Mouse (Mus musculus): Measurements from ENCODE around the gene March10.

The March10 gene

GRCm38 (mm10) chr11:105352152-105352551, 104.4 kb downstream of the March10 start:
- peak in 1 of 2 experiments; percentile 19 for DNase-seq

GRCm38 (mm10) chr11:105350643-105351042, 105.9 kb downstream of the March10 start:
- peak; percentile 35 to 46 for DNase-seq

GRCm38 (mm10) chr11:105349780-105350324, 106.7 kb downstream of the March10 start:
- DNase-seq = no peak

GRCm38 (mm10) chr11:105348495-105348982, 108.0 kb downstream of the March10 start:
- no peak for DNase-seq

GRCm38 (mm10) chr11:105347162-105348161, 109.1 kb downstream of the March10 start:
- DNase-seq = peak; percentile 95 to 98

GRCm38 (mm10) chr11:105345284-105345683, 111.3 kb downstream of the March10 start:
- DNase-seq = peak; percentile 59 to 69

- DNase-seq = peak in 1 of 2 experiments; percentile 52
Observed at GRCm38 (mm10) chr11:105338596-105339390, 117.7 kb downstream of the March10 start.

GRCm38 (mm10) chr11:105333867-105334670, 122.5 kb downstream of the March10 start:
- DNase-seq = no peak

- DNase-seq = peak; percentile 91 to 94
Observed at GRCm38 (mm10) chr11:105332468-105332867, 124.1 kb downstream of the March10 start.

GRCm38 (mm10) chr11:105331732-105332131, 124.8 kb downstream of the March10 start:
- peak; percentile 56 to 76 for DNase-seq

- DNase-seq = no peak
Observed at GRCm38 (mm10) chr11:105331129-105331528, 125.4 kb downstream of the March10 start.

- DNase-seq = no peak
Observed at GRCm38 (mm10) chr11:105329962-105330361, 126.6 kb downstream of the March10 start.

- no peak for DNase-seq
Observed at GRCm38 (mm10) chr11:105327101-105327500, 129.4 kb downstream of the March10 start.

- no peak for DNase-seq
Observed at GRCm38 (mm10) chr11:105323530-105323929, 133.0 kb downstream of the March10 start.

GRCm38 (mm10) chr11:105321090-105321489, 135.4 kb downstream of the March10 start:
- no peak for DNase-seq

- no peak for DNase-seq
Observed at GRCm38 (mm10) chr11:105317769-105318168, 138.8 kb downstream of the March10 start.

- DNase-seq = no peak
Observed at GRCm38 (mm10) chr11:105316121-105316520, 140.4 kb downstream of the March10 start.

GRCm38 (mm10) chr11:105315296-105315695, 141.2 kb downstream of the March10 start:
- DNase-seq = no peak

- no peak for DNase-seq
Observed at GRCm38 (mm10) chr11:105313633-105314014, 142.9 kb downstream of the March10 start.

GRCm38 (mm10) chr11:105312972-105313632, 143.4 kb downstream of the March10 start:
- DNase-seq = no peak

- DNase-seq = peak; percentile 46 to 51
Observed at GRCm38 (mm10) chr11:105312311-105312942, 144.1 kb downstream of the March10 start.
